Mouse (Mus musculus) hindbrain, embryonic 13.5 days (tissue): ENCODE results near the gene Unc93b1. TPM values are rescaled to one million over a fixed set of nuclear protein-coding genes. Genes with fewer than 3 reads are reported as not detected.

Experiments used
- ATAC-seq: fragments of 200-750 bp; cut with Nextera tagmentation; 2 replicates; pipeline ENCODE4 v1.8.0; 2017; ENCODE audit warnings: moderate TSS enrichment; ENCODE audit not compliant: low FRiP score
- H3K27ac ChIP-seq: fragments of 300-500 bp; sonication (generic); 2 replicates; pipeline ENCODE4 v1.5.1; 2015; ENCODE audit warnings: inconsistent platforms, mild to moderate bottlenecking, moderate library complexity
- H3K27me3 ChIP-seq: fragments of 300-500 bp; sonication (generic); 2 replicates; pipeline ENCODE4 v1.6.1; 2015; ENCODE audit warnings: mild to moderate bottlenecking, inconsistent platforms
- H3K36me3 ChIP-seq: fragments of 300-500 bp; sonication (generic); 2 replicates; pipeline ENCODE4 v1.6.1; 2015; ENCODE audit warnings: mild to moderate bottlenecking, inconsistent platforms
- H3K4me1 ChIP-seq: fragments of 300-500 bp; sonication (generic); replicated peaks from 2 replicates; pipeline ENCODE4 v1.6.1; 2015; ENCODE audit warnings: inconsistent platforms
- H3K4me2 ChIP-seq: fragments of 300-500 bp; sonication (generic); 2 replicates; pipeline ENCODE4 v1.6.1; 2015; ENCODE audit warnings: inconsistent platforms, mild to moderate bottlenecking, moderate library complexity
- H3K4me3 ChIP-seq: fragments of 300-500 bp; sonication (generic); 2 replicates; pipeline ENCODE4 v1.5.1; 2015; ENCODE audit warnings: mild to moderate bottlenecking, inconsistent platforms
- H3K9ac ChIP-seq: fragments of 300-500 bp; sonication (generic); 2 replicates; pipeline ENCODE4 v1.6.1; 2015; ENCODE audit warnings: mild to moderate bottlenecking, inconsistent platforms
- H3K9me3 ChIP-seq: fragments of 300-500 bp; sonication (generic); 2 replicates; pipeline ENCODE4 v1.6.1; 2016; ENCODE audit warnings: inconsistent platforms
- WGBS: fragments of 180-500 bp; shearing (Covaris S2); methylation state at CpG from one replicate; pipeline ENCODE4 v1.1.7; 2015; 5-methylcytosine and 5-hydroxymethylcytosine counted together
- polyA plus RNA-seq: library from polyadenylated mRNA; unstranded; fragments of >200 nt; fragmentation: Nextera tagmentation; extraction: Ambion mirVana; gene quantifications from 2 replicates; pipeline ENCODE4 v1.2.1, GENCODE M21; 2015

Unc93b1 gene
- polyA plus RNA-seq, 1 experiment from 2014 or later = 13.2 TPM

GRCm38 (mm10) chr19:3919928-3920327, 15.1 kb upstream of the Unc93b1 start:
- H3K9me3 ChIP-seq = no peaks in the 10 kb centered on the region
- no peak overlapping the region for H3K4me3 ChIP-seq
- H3K4me2 ChIP-seq = no peak overlapping the region
- H3K27me3 ChIP-seq = no peaks in the 10 kb centered on the region
- H3K9ac ChIP-seq = no peak overlapping the region
- ATAC-seq = no peak
- no peaks in the 10 kb centered on the region for H3K36me3 ChIP-seq
- no peaks in the 10 kb centered on the region for H3K4me1 ChIP-seq
- no peak overlapping the region for H3K27ac ChIP-seq

GRCm38 (mm10) chr19:3922661-3923371, 12.2 kb upstream of the Unc93b1 start:
- 64% methylated on average over 10 of the region's 10 CpGs for WGBS
- no peak overlapping the region for H3K27ac ChIP-seq
- no peak for ATAC-seq

GRCm38 (mm10) chr19:3923586-3923985, 11.4 kb upstream of the Unc93b1 start:
- Histone ChIP-seq H3K4me3 (no peak overlapping the region), H3K4me1 (0 out of 2 replicates have a peak, but pooled peaks cover 3% of the 10 kb centered on the region), H3K9ac (no peak overlapping the region), H3K4me2 (no peak overlapping the region), H3K27ac (0 out of 2 replicates have a peak overlapping the region, but pooled peaks have one; percentile 23), H3K9me3 (no peaks in the 10 kb centered on the region), H3K36me3 (no peaks in the 10 kb centered on the region), H3K27me3 (no peaks in the 10 kb centered on the region)
- no peak for ATAC-seq
- 53% methylated on average over 13 of the region's 13 CpGs for WGBS

More at GRCm38 (mm10) chr19:3922661-3923371, 12.2 kb upstream of the Unc93b1 start:
- 0 out of 2 replicates have a peak, but pooled peaks cover 3% of the 10 kb centered on the region for H3K4me1 ChIP-seq
- H3K9me3 ChIP-seq = no peaks in the 10 kb centered on the region
- no peaks in the 10 kb centered on the region for H3K27me3 ChIP-seq
- no peak overlapping the region for H3K4me3 ChIP-seq
- H3K36me3 ChIP-seq = no peaks in the 10 kb centered on the region
- H3K9ac ChIP-seq = no peak overlapping the region
- no peak overlapping the region for H3K4me2 ChIP-seq

- H3K27me3 ChIP-seq = no peaks in the 10 kb centered on the region
- no peak overlapping the region for H3K4me3 ChIP-seq
- 0 out of 2 replicates have a peak overlapping the region, but pooled peaks have one; percentile 23 for H3K27ac ChIP-seq
- H3K9me3 ChIP-seq = no peaks in the 10 kb centered on the region
- H3K9ac ChIP-seq = no peak overlapping the region
- 85% methylated on average over 8 of the region's 8 CpGs for WGBS
- no peak overlapping the region for H3K4me2 ChIP-seq
- no peaks in the 10 kb centered on the region for H3K36me3 ChIP-seq
- peaks cover 9% of the 10 kb centered on the region for H3K4me1 ChIP-seq
- no peak for ATAC-seq
Measured at GRCm38 (mm10) chr19:3924190-3924589, 10.8 kb upstream of the Unc93b1 start.

- Histone ChIP-seq H3K4me2 (no peak overlapping the region), H3K36me3 (no peaks in the 10 kb centered on the region), H3K4me3 (no peak overlapping the region), H3K27ac (no peak overlapping the region), H3K4me1 (peaks cover 16% of the 10 kb centered on the region), H3K9me3 (no peaks in the 10 kb centered on the region), H3K27me3 (no peaks in the 10 kb centered on the region), H3K9ac (no peak overlapping the region)
- no peak for ATAC-seq
- 92% methylated on average over 7 of the region's 7 CpGs for WGBS
Measured at GRCm38 (mm10) chr19:3924868-3925267, 10.1 kb upstream of the Unc93b1 start.

GRCm38 (mm10) chr19:3925859-3926258, 9.1 kb upstream of the Unc93b1 start:
- WGBS = 86% methylated on average over 6 of the region's 6 CpGs
- Histone ChIP-seq H3K27ac (no peak overlapping the region), H3K9me3 (no peaks in the 10 kb centered on the region), H3K9ac (no peak overlapping the region), H3K27me3 (no peaks in the 10 kb centered on the region), H3K4me2 (no peak overlapping the region), H3K4me3 (no peak overlapping the region), H3K36me3 (no peaks in the 10 kb centered on the region), H3K4me1 (peaks cover 25% of the 10 kb centered on the region)
- ATAC-seq = no peak

- Histone ChIP-seq H3K4me3 (no peak overlapping the region), H3K9ac (no peak overlapping the region), H3K27me3 (no peaks in the 10 kb centered on the region), H3K4me2 (no peak overlapping the region), H3K27ac (no peak overlapping the region), H3K36me3 (no peaks in the 10 kb centered on the region), H3K9me3 (no peaks in the 10 kb centered on the region), H3K4me1 (peaks cover 28% of the 10 kb centered on the region)
- no peak for ATAC-seq
- 74% methylated on average over 3 of the region's 3 CpGs for WGBS
Measured at GRCm38 (mm10) chr19:3926279-3926678, 8.7 kb upstream of the Unc93b1 start.

- H3K4me1 ChIP-seq = peaks cover 28% of the 10 kb centered on the region
- no peak overlapping the region for H3K27ac ChIP-seq
- no peak overlapping the region for H3K9ac ChIP-seq
- H3K36me3 ChIP-seq = no peaks in the 10 kb centered on the region
- ATAC-seq = no peak
- WGBS = 66% methylated on average over 6 of the region's 6 CpGs
- no peaks in the 10 kb centered on the region for H3K27me3 ChIP-seq
- no peak overlapping the region for H3K4me3 ChIP-seq
- no peaks in the 10 kb centered on the region for H3K9me3 ChIP-seq
- no peak overlapping the region for H3K4me2 ChIP-seq
Measured at GRCm38 (mm10) chr19:3926685-3927084, 8.3 kb upstream of the Unc93b1 start.

- Histone ChIP-seq H3K9ac (no peak overlapping the region), H3K4me3 (no peak overlapping the region), H3K36me3 (no peaks in the 10 kb centered on the region), H3K4me2 (no peak overlapping the region), H3K4me1 (peaks cover 28% of the 10 kb centered on the region), H3K27me3 (no peaks in the 10 kb centered on the region), H3K27ac (no peak overlapping the region), H3K9me3 (no peaks in the 10 kb centered on the region)
- ATAC-seq = no peak
- 79% methylated on average over 4 of the region's 4 CpGs for WGBS
Measured at GRCm38 (mm10) chr19:3927989-3928388, 7.0 kb upstream of the Unc93b1 start.

GRCm38 (mm10) chr19:3928779-3929178, 6.2 kb upstream of the Unc93b1 start:
- Histone ChIP-seq H3K27ac (peak overlapping the region; percentile 72), H3K27me3 (no peaks in the 10 kb centered on the region), H3K4me1 (peaks cover 28% of the 10 kb centered on the region), H3K9me3 (no peaks in the 10 kb centered on the region), H3K4me3 (no peak overlapping the region), H3K4me2 (no peak overlapping the region), H3K36me3 (no peaks in the 10 kb centered on the region), H3K9ac (no peak overlapping the region)
- ATAC-seq = no peak
- WGBS = 71% methylated on average over 4 of the region's 4 CpGs

GRCm38 (mm10) chr19:3929211-3929941, 5.6 kb upstream of the Unc93b1 start, which contains the start of gene Aldh3b1:
Aldh3b1 (minus strand) TSS chr19:3929808.
- peaks cover 28% of the 10 kb centered on the region for H3K4me1 ChIP-seq
- no peaks in the 10 kb centered on the region for H3K9me3 ChIP-seq
- H3K9ac ChIP-seq = peak within 1 kb of the TSS; percentile 24; the same call in 1 of the 2 replicates
- H3K27ac ChIP-seq = peak within 1 kb of the TSS; percentile 72
- no peaks in the 10 kb centered on the region for H3K27me3 ChIP-seq
- no peak within 1 kb of the TSS for H3K4me3 ChIP-seq
- H3K4me2 ChIP-seq = no peak within 1 kb of the TSS
- H3K36me3 ChIP-seq = no peaks in the 10 kb centered on the region
- WGBS = 59% methylated on average over 12 of the region's 12 CpGs
- ATAC-seq = peak; percentile 75

GRCm38 (mm10) chr19:3930262-3931057, 4.5 kb upstream of the Unc93b1 start:
- ATAC-seq = no peak
- WGBS = 73% methylated on average over 21 of the region's 21 CpGs
- H3K36me3 ChIP-seq = no peaks in the 10 kb centered on the region

More at GRCm38 (mm10) chr19:3930262-3931057, 4.5 kb upstream of the Unc93b1 start:
- Histone ChIP-seq H3K9me3 (no peaks in the 10 kb centered on the region), H3K27ac (peak overlapping the region; percentile 72), H3K4me3 (no peak overlapping the region), H3K9ac (peak overlapping the region; percentile 24; the same call in 1 of the 2 replicates), H3K4me1 (peaks cover 33% of the 10 kb centered on the region), H3K27me3 (peaks cover 10% of the 10 kb centered on the region), H3K4me2 (no peak overlapping the region)
